Mouse (Mus musculus) megakaryocyte, adult 5-6 weeks (primary cell): ENCODE results near the gene Itpr2. TPM values are rescaled to one million over a fixed set of nuclear protein-coding genes. Genes with fewer than 3 reads are reported as not detected.
A peak's percentile ranks its signal among the peaks of the same experiment; 100 is the strongest.

Experiments
- ATAC-seq: 2 replicates; pipeline ENCODE4 v1.8.0; 2016; ENCODE audit warnings: mild to moderate bottlenecking, inconsistent platforms; ENCODE audit not compliant: poor library complexity, severe bottlenecking
- total RNA-seq, 2 experiments: library from RNA; stranded (forward) in 1 of 2; stranded (reverse) in 1 of 2; fragments of 153-499, 151-499 nt in 1 of 2; fragments of 221-1000, 200-1000 nt in 1 of 2; gene quantifications; 2 replicates each; pipeline versions ENCODE4 v1.2.3 to v1.2.4; 2015 to 2017

The Itpr2 gene
- total RNA-seq, 2 experiments from 2014 or later = 17.3 to 22.8 TPM

- peak; percentile 26; the same call in 1 of the 2 replicates for ATAC-seq
Measured at GRCm38 (mm10) chr6:146079734-146080443, 422.1 kb downstream of the Itpr2 start.

DNA sequence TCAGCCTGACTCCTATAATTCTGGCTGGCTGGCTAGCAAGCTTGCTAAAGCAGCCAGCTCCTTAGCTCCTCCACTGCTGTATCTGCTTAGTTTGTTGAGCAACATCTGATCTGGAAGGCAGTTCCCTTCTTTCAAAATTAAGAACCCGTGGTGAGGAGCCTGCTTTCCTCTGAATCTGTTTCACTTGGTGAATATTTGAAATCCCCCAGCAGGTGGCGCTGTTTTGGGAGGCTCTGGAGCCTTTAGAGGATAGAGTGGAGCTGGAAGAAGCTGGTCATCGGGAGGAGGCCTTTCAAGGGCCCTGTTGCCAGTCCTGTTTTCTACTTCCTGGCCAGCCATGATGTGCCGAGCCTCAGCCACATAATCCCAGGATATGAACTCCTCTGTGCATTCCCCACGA is 422.8 kb downstream of the Itpr2 start:
- ATAC-seq = peak; percentile 75

- no peak for ATAC-seq
Measured at GRCm38 (mm10) chr6:146078136-146078535, 423.9 kb downstream of the Itpr2 start.

DNA sequence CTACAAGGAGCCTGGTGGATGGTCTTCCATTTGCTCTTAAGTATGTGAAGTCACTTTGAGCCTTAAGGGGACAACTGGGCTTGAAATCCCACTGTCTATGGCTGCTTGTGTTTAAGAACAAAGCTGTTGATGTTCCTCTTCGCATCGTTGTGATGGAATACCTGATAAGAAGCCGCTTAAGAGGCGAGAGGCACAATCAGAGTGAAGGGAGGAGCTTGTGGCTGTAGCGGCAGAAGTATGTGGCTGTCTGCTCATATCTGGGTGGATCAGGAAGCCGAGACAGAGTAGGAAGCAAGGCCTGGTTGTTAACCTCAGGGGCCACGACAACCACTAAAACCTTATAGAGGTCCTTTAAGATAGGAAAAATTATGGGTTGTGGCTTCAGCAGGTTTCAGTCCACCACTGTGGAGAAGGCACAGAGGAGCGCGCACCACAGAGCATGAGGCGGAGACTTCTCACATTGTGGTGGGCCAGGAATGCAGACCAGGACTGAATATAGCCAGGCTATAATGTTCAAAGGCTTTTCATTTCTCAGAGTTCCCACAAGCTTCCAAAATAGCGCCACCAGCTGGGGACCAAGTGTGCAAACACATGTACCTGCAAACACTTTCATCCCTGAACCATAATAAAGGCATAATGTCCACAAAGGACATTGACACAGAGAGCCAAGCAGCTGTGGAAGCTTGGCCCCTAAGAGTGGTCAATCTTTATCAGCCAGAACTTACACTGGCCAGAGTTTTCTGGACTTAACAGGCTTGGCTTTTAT is 424.7 kb downstream of the Itpr2 start:
- peak; percentile 45 for ATAC-seq

GRCm38 (mm10) chr6:146072842-146073241 is 429.2 kb downstream of the Itpr2 start:
- no peak for ATAC-seq

GRCm38 (mm10) chr6:146071883-146072282 is 430.1 kb downstream of the Itpr2 start:
- no peak for ATAC-seq

Other genes with a start within 250 kb of the Itpr2 start
- 166 and 167 TPM in 2 replicates for gene Fgfr1op2, start 75.0 kb upstream of the Itpr2 start, total RNA-seq (2015)
- 149 and 186 TPM in 2 replicates for gene Fgfr1op2, start 75.0 kb upstream of the Itpr2 start, total RNA-seq (2017)
- gene Ints13, start 75.6 kb upstream of the Itpr2 start, total RNA-seq (2015) = 59.9 and 80.9 TPM in 2 replicates
- gene Ints13, start 75.6 kb upstream of the Itpr2 start, total RNA-seq (2017) = 87.4 and 91.5 TPM in 2 replicates
- 96.7 and 109 TPM in 2 replicates for gene Med21, start 140.3 kb upstream of the Itpr2 start, total RNA-seq (2015)
- 76.2 and 82.8 TPM in 2 replicates for gene Med21, start 140.3 kb upstream of the Itpr2 start, total RNA-seq (2017)
- 27.8 and 31.6 TPM in 2 replicates for gene Tm7sf3, start 140.6 kb upstream of the Itpr2 start, total RNA-seq (2015)
- gene Tm7sf3, start 140.6 kb upstream of the Itpr2 start, total RNA-seq (2017) = 40.3 and 40.4 TPM in 2 replicates
- 2.2 and 5.0 TPM in 2 replicates for gene Stk38l, start 222.8 kb upstream of the Itpr2 start, total RNA-seq (2015)
- 2.8 and 3.7 TPM in 2 replicates for gene Stk38l, start 222.8 kb upstream of the Itpr2 start, total RNA-seq (2017)